Mouse (Mus musculus) spleen, adult 12 weeks (tissue): ENCODE data around the gene Nfu1.

ENCODE experiments used
- DNase-seq: peaks from one replicate; pipeline ENCODE4 v3.0.0; 2022; ENCODE audit warnings: low spot score

Nfu1 gene

GRCm38 (mm10) chr6:87008887-87009286 is at the start of gene Nfu1:
Gene Nfu1, plus strand, starts transcription at chr6:87009236.
- no peak for DNase-seq

- DNase-seq, result no peak
Observed at GRCm38 (mm10) chr6:86963987-86964685, 44.9 kb upstream of the Nfu1 start.

GRCm38 (mm10) chr6:86967166-86967565 is 41.9 kb upstream of the Nfu1 start:
- no peak for DNase-seq

GRCm38 (mm10) chr6:86973956-86974355 is 35.1 kb upstream of the Nfu1 start:
- no peak for DNase-seq

GRCm38 (mm10) chr6:86978156-86978908 is 30.7 kb upstream of the Nfu1 start:
- no peak for DNase-seq

GRCm38 (mm10) chr6:86978909-86979265 is 30.1 kb upstream of the Nfu1 start:
- no peak for DNase-seq

GRCm38 (mm10) chr6:86981206-86981605 is 27.8 kb upstream of the Nfu1 start:
- no peak for DNase-seq

GRCm38 (mm10) chr6:86985314-86986106 is 23.5 kb upstream of the Nfu1 start:
- DNase-seq, result no peak

GRCm38 (mm10) chr6:86989576-86989975 is 19.5 kb upstream of the Nfu1 start:
- no peak for DNase-seq

- no peak for DNase-seq
Observed at GRCm38 (mm10) chr6:86991041-86991440, 18.0 kb upstream of the Nfu1 start.

- no peak for DNase-seq
Observed at GRCm38 (mm10) chr6:86992349-86992748, 16.7 kb upstream of the Nfu1 start.

GRCm38 (mm10) chr6:86994254-86994653 is 14.8 kb upstream of the Nfu1 start:
- DNase-seq, result no peak

- DNase-seq, result no peak
Observed at GRCm38 (mm10) chr6:86996629-86997307, 12.3 kb upstream of the Nfu1 start.

- DNase-seq, result no peak
Observed at GRCm38 (mm10) chr6:86997360-86997759, 11.7 kb upstream of the Nfu1 start.

GRCm38 (mm10) chr6:87001995-87002394 is 7.0 kb upstream of the Nfu1 start:
- DNase-seq, result no peak

GRCm38 (mm10) chr6:87002521-87003055 is 6.4 kb upstream of the Nfu1 start:
- DNase-seq, result peak; percentile 67

- DNase-seq, result no peak
Observed at GRCm38 (mm10) chr6:87004099-87004498, 4.9 kb upstream of the Nfu1 start.

- DNase-seq, result no peak
Observed at GRCm38 (mm10) chr6:87005577-87005976, 3.5 kb upstream of the Nfu1 start.

- peak; percentile 88 for DNase-seq
Observed at GRCm38 (mm10) chr6:87009692-87010328, 774 bp downstream of the Nfu1 start.

GRCm38 (mm10) chr6:87016916-87017315 is 7.9 kb downstream of the Nfu1 start:
- DNase-seq, result peak; percentile 29

GRCm38 (mm10) chr6:87018874-87019273 is 9.8 kb downstream of the Nfu1 start:
- no peak for DNase-seq
